Mouse (Mus musculus) MEL-GATA-1-ER (cell line): ENCODE data around the gene Slc7a15.

Experiments
- DNase-seq: peaks from one replicate; pipeline ENCODE4 v3.0.0-alpha.2; 2012; ENCODE audit warnings: low read depth; ENCODE audit errors: extremely low read depth

The Slc7a15 gene

GRCm38 (mm10) chr12:8509693-8510092, 89.2 kb downstream of the Slc7a15 start:
- DNase-seq: no peak

GRCm38 (mm10) chr12:8506954-8507707, 91.7 kb downstream of the Slc7a15 start:
- DNase-seq: no peak

- DNase-seq: no peak
These were observed 94.7 kb downstream of the Slc7a15 start for GRCm38 (mm10) chr12:8504131-8504530.

- DNase-seq: no peak
These were observed 96.3 kb downstream of the Slc7a15 start for GRCm38 (mm10) chr12:8502546-8502945.

GRCm38 (mm10) chr12:8501571-8502305, 97.1 kb downstream of the Slc7a15 start:
- no peak for DNase-seq

- DNase-seq: no peak
These were observed 98.0 kb downstream of the Slc7a15 start for GRCm38 (mm10) chr12:8500597-8501570.

GRCm38 (mm10) chr12:8499871-8500596, 98.8 kb downstream of the Slc7a15 start, which contains the start of gene Rhob:
TSS of gene Rhob (minus strand) at chr12:8500009.
- DNase-seq: peak; percentile 91

GRCm38 (mm10) chr12:8499001-8499870, 99.6 kb downstream of the Slc7a15 start:
- no peak for DNase-seq

GRCm38 (mm10) chr12:8498591-8499000, 100.3 kb downstream of the Slc7a15 start:
- DNase-seq: no peak

GRCm38 (mm10) chr12:8498148-8498571, 100.7 kb downstream of the Slc7a15 start:
- DNase-seq: no peak

GRCm38 (mm10) chr12:8497314-8497706, 101.6 kb downstream of the Slc7a15 start:
- no peak for DNase-seq

GRCm38 (mm10) chr12:8496679-8497313, 102.1 kb downstream of the Slc7a15 start:
- no peak for DNase-seq

- DNase-seq: no peak
These were observed 102.8 kb downstream of the Slc7a15 start for GRCm38 (mm10) chr12:8495881-8496678.

GRCm38 (mm10) chr12:8494675-8495074, 104.2 kb downstream of the Slc7a15 start:
- DNase-seq: no peak

- DNase-seq: no peak
These were observed 105.5 kb downstream of the Slc7a15 start for GRCm38 (mm10) chr12:8493386-8493785.

GRCm38 (mm10) chr12:8489098-8489497, 109.8 kb downstream of the Slc7a15 start:
- no peak for DNase-seq

GRCm38 (mm10) chr12:8488652-8488980, 110.2 kb downstream of the Slc7a15 start:
- DNase-seq: no peak

- no peak for DNase-seq
These were observed 110.8 kb downstream of the Slc7a15 start for GRCm38 (mm10) chr12:8487959-8488651.
